Mouse (Mus musculus): ENCODE measurements at regions not wholly inside any gene's neighbourhood (a gene's known extent, or its start where the extent isn't known, plus 50 kb on each side); places are given as distances from the start of the nearest gene placed in this dataset.

DNA sequence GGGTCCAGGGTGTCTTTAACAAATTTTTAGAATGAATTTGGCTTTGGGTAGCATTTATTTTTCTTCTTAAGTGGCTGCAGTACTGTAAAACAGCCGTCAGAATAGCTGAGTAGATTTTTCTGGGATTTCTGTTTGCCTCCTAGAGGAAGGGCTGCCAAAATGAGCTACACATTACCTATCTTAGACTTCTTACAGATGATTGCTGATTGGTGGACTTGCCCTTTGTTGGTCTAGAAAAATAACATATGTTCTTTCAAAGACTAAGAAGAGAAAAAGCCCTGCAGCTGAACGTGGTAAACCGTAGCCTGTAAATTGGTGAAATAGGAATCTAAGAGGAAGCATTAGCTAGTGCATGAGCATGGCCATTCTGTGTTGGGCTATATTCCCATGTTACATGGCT lies 276.7 kb upstream of the Mms22l start:
- no peak for TF ChIP-seq USF1 (IDR thresholded peaks at IDR 0.05; ENCODE audit: low read depth, low read length)
- no peak for TF ChIP-seq ZC3H11A (IDR thresholded peaks at IDR 0.05; ENCODE audit: low read depth, low read length)
- TF ChIP-seq NELFE (IDR thresholded peaks at IDR 0.05; ENCODE audit: low read depth, low read length) = no peak
- TF ChIP-seq HCFC1 (IDR thresholded peaks at IDR 0.05; ENCODE audit: low read depth, low read length) = no peak
- no peak for TF ChIP-seq POLR2A (IDR thresholded peaks at IDR 0.05; ENCODE audit: low read depth, low read length)
- no peak for TF ChIP-seq CTCF (conservative IDR thresholded peaks at IDR 0.05 in 1 of 2, IDR thresholded peaks at IDR 0.05 in 1 of 2; ENCODE audit: low read depth in 2 of 2, low read length in 2 of 2)
